Mouse (Mus musculus): ENCODE measurements around the gene Mbd6. TPM values are rescaled to one million over a fixed set of nuclear protein-coding genes. Genes with fewer than 3 reads are reported as not detected.

Mbd6 gene
- 10 to 100 TPM; 16.1 to 17.1 TPM for total RNA-seq (2021)
- long read RNA-seq, experiment 1, partial matches to known transcripts, result 5 of 7 reads
- long read RNA-seq, experiment 1, other reads (novel, unspliced or antisense), result 2 of 7 reads
- long read RNA-seq, experiment 2, partial matches to known transcripts, result 5 of 7 reads
- long read RNA-seq, experiment 2, other reads (novel, unspliced or antisense), result 2 of 7 reads

DNA sequence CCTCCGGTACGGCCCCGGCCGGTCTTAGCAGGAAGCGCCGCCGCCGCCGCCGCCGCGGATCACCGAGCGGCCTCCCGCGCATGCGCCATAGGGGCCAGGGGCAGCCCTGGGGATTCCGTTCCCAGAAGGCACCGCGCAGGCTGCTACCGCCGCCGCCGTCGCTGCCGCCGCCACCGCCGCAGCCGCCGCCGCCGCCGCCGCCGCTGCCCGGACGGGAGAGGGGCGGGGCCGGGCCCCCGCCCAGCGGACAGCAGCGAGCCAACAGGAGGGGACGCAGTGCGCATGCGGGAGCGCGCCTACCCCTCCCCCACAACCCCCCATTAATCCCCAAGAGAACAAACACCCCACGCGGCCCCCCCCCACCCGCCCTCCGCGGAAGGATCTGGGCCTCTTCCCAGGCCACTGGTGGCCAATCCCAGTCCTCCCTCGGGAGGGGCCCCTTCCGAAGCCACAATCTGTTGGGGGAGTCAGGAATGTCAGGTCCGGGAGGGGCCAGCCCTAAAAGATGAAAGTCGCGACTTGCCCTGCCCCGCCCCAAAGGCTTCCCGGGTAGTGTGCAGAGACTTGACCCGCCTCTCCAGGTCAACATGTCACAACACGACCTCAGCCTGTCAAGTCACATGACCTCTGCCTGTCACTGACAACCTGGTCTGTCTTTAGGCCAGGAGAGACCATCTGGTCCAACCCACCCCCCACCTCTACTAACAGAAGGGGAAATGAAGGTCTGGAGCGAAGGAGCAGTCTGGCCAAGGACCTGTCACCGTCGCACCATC lies at the start of gene Mbd6:
TSS of gene Mbd6 (minus strand) at position 219 of the 773 bp plus-strand sequence.
- DNase-seq, result peak; percentile 90
- intact Hi-C loops (cut with DNase I; ENCODE audit: low total_unique reads), result no loop called here

- DNase-seq, result no peak
- intact Hi-C loops (cut with DNase I; ENCODE audit: low total_unique reads), result no loop called here
These were observed 48.8 kb upstream of the Mbd6 start for GRCm38 (mm10) chr10:127337536-127338099.

DNA sequence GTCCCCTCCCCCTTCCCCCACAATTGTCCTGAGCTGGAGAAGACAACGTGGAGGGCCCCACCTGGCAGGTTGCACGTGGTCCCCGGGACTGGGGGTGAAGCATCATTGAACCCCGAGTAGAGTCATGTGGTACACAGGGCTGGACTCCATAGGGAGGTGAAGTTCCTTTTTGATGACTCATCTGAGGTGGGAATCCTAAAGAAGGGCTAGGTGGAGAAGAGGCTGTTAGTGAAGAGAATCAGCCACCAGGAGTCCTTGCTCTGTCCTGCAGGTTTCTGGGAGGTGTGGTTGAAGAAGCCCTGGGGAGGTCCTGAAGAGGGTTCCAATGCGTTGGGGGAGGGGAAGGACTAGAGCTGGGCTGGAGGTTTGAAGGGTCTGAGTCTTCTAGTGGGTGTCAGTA lies 48.1 kb upstream of the Mbd6 start:
- DNase-seq, result no peak
- intact Hi-C loops (cut with DNase I; ENCODE audit: low total_unique reads), result no loop called here

DNA sequence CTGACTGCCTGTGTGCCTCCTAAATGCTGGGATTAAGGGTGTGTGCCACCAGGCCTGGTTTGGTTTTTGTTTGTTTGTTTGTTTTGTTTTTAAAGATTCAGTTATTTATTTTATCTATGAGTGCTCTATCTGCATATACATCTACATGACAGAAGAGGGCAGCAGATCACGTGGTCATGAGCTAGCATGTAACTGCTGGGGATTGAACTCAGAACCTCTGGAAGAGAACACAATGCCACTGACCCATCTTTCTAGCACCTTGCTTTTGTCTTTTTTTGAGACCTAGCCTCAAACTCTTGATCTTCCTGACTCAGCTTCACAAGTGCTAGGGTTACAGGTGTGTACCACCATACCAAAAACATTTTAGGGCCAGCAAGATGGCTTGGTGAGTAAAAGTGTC lies 46.5 kb upstream of the Mbd6 start:
- intact Hi-C loops (cut with DNase I; ENCODE audit: low total_unique reads), result no loop called here
- DNase-seq, result no peak

GRCm38 (mm10) chr10:127333152-127333551 lies 44.3 kb upstream of the Mbd6 start:
- no peak for DNase-seq

GRCm38 (mm10) chr10:127332211-127332874 lies 43.5 kb upstream of the Mbd6 start:
- no peak for DNase-seq
- intact Hi-C loops (cut with DNase I; ENCODE audit: low total_unique reads), result no loop called here

More at GRCm38 (mm10) chr10:127333152-127333551, 44.3 kb upstream of the Mbd6 start:
- intact Hi-C loops (cut with DNase I; ENCODE audit: low total_unique reads), result no loop called here

- DNase-seq, result no peak
- intact Hi-C loops (cut with DNase I; ENCODE audit: low total_unique reads), result no loop called here
These were observed 41.4 kb upstream of the Mbd6 start for GRCm38 (mm10) chr10:127330212-127330611.

DNA sequence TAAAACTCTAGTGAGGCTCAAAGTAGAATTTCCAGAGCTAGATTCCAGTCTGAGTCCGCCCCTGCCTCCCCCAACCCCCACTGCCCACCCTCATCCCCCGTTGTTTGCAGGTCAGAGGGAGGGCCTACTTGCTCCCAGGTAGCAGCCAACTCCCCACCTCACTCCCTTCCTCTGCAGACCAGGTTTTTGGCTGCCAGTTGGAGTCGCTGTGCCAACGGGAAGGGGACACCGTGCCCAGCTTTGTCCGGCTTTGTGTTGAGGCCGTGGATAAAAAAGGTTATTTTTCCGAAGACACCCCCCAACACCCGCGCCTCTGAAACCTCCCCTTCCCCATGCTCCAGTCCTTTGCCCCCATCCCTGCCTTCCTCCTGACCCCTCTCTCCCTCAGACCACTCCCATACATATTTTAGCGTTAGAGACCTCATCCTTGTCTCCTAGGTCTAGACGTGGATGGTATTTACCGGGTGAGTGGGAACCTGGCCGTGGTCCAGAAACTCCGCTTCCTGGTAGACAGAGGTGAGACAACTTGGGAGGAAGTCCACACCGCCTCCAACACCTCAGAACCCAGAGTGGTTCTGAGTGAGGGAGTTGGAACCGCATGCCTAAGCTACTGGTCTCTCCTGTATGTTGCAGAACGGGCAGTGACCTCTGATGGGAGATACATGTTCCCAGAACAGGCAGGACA lies 38.8 kb upstream of the Mbd6 start:
- intact Hi-C loops (cut with DNase I; ENCODE audit: low total_unique reads), result no loop called here
- no peak for DNase-seq

DNA sequence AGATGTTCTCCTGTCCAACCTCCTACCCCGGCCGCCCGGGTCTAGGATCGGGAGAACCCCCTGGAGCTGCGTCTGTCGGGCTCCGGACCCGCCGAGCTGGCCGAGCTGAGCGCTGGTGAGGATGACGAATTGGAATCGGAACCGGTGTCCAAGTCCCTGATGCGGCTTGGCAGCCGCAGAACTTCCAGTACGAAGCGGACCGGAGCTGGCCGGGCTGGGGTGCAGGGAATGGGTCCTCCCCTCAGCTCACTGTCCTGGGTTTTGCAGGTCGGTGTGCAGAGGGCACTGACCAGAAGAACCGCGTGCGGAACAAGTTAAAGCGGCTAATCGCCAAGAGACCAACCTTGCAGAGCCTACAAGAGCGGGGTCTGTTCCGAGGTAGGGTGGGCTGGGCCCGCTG lies 38.0 kb upstream of the Mbd6 start:
- intact Hi-C loops (cut with DNase I; ENCODE audit: low total_unique reads), result no loop called here
- DNase-seq, result peak; percentile 49

DNA sequence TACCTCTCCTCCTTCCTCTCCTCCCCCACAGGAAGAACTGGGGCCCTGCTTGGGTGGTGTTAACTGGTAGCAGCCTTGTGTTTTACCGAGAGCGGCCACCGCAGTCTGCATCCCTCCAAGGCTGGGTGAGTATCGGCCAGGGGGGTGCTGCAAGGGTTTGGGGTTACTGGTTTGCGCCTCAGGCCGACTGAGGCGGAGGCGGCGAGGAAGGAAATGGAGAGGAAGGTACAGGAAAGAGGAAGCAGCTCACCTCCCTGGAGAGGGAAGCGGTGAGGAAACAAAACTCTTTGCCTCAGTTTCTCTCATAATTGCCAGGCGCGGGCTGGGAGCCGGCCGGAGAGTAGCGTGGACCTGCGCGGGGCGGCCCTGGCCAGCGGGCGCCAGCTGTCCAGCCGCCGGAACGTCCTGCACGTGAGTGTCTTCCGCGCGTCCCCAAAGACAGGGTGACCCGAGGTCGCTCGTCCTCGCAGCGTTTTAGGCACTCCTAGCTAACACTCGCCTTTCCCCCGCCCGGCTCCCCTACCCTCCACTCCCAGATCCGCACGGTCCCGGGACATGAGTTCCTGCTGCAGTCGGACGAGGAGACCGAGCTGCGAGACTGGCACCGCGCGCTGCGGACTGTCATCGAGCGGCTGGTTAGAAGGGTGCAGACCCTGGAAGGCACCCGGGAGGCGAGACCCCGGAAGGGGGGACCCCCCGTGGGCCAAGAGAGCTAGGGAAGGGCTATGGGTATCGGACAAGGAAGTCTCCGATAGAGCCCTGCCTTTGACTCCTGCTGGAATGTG lies 37.4 kb upstream of the Mbd6 start:
- intact Hi-C loops (cut with DNase I; ENCODE audit: low total_unique reads), result no loop called here
- DNase-seq, result peak; percentile 27

GRCm38 (mm10) chr10:127325454-127326016 lies 36.7 kb upstream of the Mbd6 start:
- DNase-seq, result no peak
- intact Hi-C loops (cut with DNase I; ENCODE audit: low total_unique reads), result no loop called here

DNA sequence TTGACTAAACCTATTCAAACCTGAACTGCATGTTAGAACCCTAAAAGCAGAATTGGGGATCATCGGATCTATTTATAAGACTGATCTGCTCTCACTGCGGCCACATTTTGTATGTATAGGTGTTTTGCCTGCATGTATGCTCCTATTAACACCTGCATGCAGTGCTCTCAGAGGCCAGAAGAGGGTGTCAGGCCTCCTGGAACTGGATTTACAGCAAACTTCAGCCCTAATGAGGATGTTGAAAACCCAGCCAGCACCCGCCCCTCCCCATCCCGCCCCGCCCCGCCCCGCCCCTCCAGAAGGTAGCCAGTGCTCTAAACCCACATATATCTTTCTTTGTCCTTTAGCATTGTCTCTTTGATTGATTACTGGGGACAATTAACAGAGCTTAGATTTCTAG lies 35.7 kb upstream of the Mbd6 start:
- intact Hi-C loops (cut with DNase I; ENCODE audit: low total_unique reads), result no loop called here
- DNase-seq, result no peak

DNA sequence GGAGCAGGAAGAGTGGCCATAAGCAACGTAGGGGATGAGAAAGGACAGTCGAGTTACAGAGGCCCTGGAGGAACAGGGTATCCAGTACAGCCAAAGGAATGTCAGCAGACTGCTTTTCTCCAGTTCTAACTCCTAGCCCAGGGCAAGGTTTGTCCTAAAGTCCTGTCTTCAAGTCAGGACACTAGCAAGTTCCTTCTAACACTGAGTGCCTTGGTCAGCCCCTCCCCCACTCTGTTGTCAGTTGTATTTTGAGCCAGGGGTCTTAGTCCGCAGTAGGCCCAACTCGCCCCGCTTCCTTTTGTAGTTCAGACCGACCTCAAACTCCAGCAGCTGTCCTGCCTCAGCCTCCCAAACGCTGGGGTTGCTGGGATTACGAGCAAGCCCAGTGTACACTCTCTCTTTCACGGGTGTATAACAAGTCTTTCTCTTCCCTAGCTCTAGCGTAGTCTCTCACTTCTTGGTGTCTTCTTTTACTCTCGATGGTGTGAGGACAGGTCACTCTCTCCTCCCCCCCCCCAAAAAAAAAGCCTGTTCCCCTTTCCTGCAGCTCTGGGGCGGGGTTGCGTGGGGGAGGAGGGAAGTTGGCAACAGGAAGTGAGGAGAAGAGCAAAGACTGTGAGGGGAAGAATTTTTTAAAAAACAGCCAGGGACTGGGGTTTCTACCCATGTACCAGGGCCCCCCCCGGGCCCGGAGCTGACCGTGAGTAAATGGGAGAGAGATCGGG lies 34.5 kb upstream of the Mbd6 start:
- DNase-seq, result no peak
- intact Hi-C loops (cut with DNase I; ENCODE audit: low total_unique reads), result no loop called here

GRCm38 (mm10) chr10:127322669-127323068 lies 33.9 kb upstream of the Mbd6 start:
- no peak for DNase-seq
- intact Hi-C loops (cut with DNase I; ENCODE audit: low total_unique reads), result no loop called here

DNA sequence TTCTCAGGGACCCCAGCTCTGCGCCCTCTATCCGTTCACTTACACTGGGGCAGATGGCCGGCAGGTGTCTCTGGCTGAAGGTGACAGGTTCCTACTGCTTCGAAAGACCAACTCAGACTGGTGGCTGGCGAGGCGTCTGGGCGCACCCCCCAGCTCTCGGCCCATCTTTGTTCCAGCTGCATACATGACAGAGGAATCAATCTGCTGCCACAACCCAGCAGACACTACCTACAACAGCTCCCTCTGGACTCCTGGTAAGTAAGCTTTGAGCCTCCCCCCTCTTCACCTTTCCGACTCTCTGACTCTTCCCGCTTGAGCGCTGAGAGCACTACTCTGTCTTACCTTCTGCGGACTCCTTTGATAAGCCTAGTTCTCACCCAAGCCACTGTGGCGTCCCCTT lies 33.4 kb upstream of the Mbd6 start:
- intact Hi-C loops (cut with DNase I; ENCODE audit: low total_unique reads), result no loop called here

DNA sequence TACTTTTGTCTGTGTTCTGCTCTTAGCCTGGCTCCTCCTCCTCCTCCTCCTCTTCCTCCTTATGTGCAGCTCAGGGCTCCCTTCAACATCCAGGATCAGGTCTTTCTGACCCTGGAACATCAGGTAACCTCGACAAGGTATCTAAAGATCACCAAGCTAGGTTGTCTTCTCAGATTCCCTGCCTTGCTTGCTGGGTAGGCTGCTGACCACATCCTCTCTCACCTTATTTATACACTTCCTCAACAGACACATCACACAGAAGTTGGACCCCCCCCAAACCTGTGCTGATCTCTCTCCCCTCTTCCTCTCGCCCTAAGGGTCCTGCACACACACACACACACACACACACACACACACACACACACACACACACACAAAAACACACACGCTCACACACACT lies 32.8 kb upstream of the Mbd6 start, which contains the start of gene Arhgap9:
TSS of gene Arhgap9 (plus strand) at position 344 of the 400 bp plus-strand sequence.
- intact Hi-C loops (cut with DNase I; ENCODE audit: low total_unique reads), result no loop called here
- DNase-seq, result no peak

More for the DNA sequence above, 33.4 kb upstream of the Mbd6 start:
- no peak for DNase-seq

- no peak for DNase-seq
- intact Hi-C loops (cut with DNase I; ENCODE audit: low total_unique reads), result loop anchor here (5.0 kb wide), 1 partner anchor 1302 kb away; no protein-coding TSS in a partner anchor
These were observed 31.2 kb upstream of the Mbd6 start for GRCm38 (mm10) chr10:127319969-127320368.

DNA sequence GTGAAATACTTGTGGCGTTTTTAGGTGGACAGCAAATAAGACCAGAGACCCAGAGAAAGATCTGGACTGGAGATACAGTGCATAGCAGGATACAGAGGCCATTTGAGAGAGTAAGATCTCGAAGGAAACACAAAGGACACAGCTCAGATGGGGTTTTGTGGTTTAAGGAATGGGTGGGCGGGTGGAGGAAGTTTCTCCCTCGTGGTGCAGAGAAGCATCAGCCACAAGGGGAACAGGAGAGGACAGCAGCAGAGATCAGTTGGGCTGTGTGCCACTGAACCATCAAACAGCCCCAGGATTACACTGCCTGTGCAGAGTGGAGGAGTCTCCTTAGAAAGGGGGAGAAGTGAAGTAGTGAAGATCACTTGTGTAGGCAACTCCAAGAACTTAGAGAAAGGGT lies 29.2 kb upstream of the Mbd6 start:
- no peak for DNase-seq
- intact Hi-C loops (cut with DNase I; ENCODE audit: low total_unique reads), result loop anchor here (5.0 kb wide), 1 partner anchor 1304 kb away; no protein-coding TSS in a partner anchor

Measured in gastrocnemius, postnatal 14 days (tissue).